Mouse (Mus musculus): ENCODE measurements around the gene Gm8890.
"Not testable (repeated sequence)": the region's sequence is repeated elsewhere in the genome, so short reads cannot be mapped to it uniquely, and the experiment has no call there.

The Gm8890 gene

DNA sequence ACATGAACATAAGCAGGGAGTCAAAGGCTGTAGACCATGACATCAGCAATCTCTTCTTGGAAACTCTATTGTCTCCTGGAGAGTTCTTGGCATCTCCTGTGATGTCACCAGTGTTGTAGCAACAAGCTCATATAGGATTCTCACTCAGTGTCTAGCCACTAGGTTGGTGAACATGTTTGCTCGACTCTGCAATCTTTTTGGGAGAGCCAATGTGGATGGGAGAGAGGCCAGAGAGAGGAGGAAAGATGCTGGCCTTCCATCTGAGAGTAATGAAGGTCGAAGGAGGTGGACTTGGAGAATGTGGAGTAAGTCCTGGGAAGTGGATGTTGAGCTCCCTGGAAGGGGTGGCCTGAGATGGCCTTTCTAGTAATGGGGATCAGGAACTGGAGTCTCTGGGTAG is at the start of gene Gm8890:
TSS of gene Gm8890 (plus strand) at position 301 of the 400 bp plus-strand sequence.
- DNase-seq = not testable (repeated sequence)

DNA sequence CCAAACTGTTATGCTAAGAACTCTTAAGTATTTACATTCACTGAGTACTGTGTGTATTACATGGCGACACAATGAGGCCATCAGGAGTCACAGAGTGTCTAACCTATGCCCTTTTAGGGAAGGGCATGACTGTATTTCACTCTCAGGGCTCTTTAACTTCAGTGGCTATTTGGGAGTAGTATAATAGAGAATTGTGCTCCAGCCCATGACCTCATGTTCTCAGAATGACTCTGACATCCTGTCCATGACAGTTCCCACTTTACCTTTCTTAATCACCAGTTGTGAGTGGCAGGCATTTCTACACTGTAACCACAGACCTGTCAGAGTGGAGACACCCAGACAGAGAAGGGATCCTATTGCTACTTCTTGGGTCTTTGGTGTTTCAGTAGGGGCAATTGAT is 388 bp downstream of the Gm8890 start:
- not testable (repeated sequence) for DNase-seq
